Mouse (Mus musculus) adrenal gland, adult (tissue): ENCODE results near the gene Dpy30.

Experiments
- DNase-seq, 2 experiments: peaks; one replicate each; pipeline ENCODE4 v3.0.0; 2022 to 2023; ENCODE audit warnings: low spot score in 1 of 2; ENCODE audit not compliant: inconsistent age in 2 of 2

Dpy30 gene

DNA sequence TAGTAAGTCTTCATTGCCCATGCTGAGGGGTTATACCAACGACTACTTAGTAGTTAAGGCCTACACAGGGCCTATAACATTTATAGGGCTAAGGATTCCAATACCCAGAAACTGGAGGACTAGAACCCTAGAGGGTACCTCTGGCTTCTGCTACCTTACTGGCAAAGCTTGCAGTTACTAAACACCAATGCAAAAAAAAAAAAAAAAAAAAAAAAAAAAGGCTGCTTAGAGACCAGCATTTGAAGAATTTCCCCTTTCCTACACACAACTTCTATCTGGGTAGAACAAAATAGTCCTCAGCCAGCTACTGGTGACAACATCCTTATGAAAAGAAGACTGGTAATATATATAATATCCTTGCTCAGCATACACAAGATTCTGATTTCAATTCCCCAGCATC is 58.1 kb downstream of the Dpy30 start:
- no peak for DNase-seq

DNA sequence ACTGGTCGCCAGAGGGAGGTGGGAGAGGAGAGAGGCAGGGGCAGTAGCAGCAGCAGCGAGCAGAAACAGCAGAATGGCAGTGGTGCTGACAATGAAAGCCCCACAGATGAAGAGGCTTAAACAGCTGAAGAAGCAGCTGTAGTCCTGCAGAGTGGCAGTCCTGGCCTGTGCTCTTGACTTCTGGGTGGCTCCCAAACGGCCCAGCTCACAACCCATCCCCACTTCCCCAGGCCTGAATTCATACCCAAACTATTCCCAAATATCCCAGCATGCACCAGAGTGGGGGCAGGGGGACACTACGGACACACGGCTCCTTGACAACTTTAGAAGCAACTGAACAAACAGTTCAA is 58.6 kb downstream of the Dpy30 start:
- no peak for DNase-seq

DNA sequence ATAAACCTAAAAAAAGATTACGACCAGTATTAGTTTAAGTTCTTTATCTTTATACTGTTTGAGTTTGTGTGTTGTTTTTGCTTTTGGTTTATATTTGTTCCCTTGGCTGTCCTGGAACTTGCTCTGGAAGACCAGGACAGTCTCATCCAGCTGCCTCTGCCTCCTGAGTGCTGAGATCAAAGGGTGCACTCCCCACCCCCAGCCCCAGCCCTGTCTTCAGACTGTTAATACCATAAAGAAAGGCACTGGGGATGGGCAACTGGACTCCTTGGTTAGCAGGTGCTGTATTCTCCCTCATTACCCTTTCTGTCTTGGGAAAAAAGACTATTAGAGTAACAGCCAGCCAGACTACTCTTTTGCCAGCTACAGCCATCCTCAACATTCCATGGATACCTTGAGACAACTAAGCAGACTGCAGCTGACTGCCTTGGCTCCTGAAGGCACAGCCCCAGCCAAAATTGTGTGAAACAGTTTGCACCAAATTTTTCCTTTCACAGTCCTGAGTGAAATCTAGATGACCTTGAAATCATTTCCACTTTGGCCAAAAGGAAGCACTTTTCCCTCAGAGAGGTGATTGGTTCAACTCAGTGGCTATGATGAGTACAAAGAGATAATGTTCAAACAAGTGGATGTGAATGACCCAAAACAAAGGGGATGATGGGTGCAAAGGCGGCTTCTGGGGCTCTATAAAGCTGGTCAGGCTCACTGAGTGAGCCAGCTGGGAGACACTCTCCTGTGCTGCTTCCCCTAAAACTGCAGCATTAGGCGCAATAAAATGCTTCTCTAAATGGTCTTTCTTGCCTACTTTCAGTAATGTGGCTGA is 59.2 kb downstream of the Dpy30 start:
- DNase-seq = no peak

DNA sequence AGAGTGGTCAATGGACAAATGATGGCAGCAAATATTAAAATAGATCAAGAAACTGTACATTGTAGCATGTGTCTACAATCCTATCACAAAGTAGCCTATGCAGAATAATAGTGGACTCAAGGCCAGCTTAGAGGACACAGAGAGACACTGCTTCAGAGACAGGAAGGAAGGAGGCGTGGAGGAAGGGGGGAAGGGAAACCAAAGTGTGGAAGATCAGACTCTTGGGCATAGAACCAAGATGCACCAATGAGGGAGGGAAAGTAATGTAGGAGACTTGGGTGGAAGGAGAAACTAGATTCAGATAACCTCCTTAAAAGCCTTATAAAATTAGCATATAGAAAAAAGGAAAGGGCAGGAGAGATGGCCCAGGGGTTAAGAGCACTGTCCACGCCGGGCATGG is 61.3 kb downstream of the Dpy30 start:
- no peak for DNase-seq
